In genomic region chr8:125012695-125013627, GRCm38 (mm10) we compare ENCODE assay signal across 8 mouse cellular contexts. TPM values are rescaled to one million over a fixed set of nuclear protein-coding genes. Genes with fewer than 3 reads are reported as not detected.
DNase-seq lines count a peak whose midpoint lies in the region; ATAC-seq and TF ChIP-seq lines count a peak whose summit lies in the region.

Gene Tsnax, plus strand, starts transcription at chr8:125012997.

- no peak for TF ChIP-seq CTCF in E14TG2a.4 (conservative IDR thresholded peaks at IDR 0.05; ENCODE audit: low read length)
- no peak for TF ChIP-seq CTCF in heart, postnatal 0 days (IDR thresholded peaks at IDR 0.05; ENCODE audit: low read depth)
- TF ChIP-seq CTCF in testis, adult 2 months (IDR thresholded peaks at IDR 0.05; ENCODE audit: control insufficient read depth, insufficient read depth, insufficient replicate concordance, low read depth, low read length) = no peak

- TF ChIP-seq POLR2A in testis, adult 2 months (IDR thresholded peaks at IDR 0.05; ENCODE audit: control insufficient read depth, low read depth, low read length) = peak; percentile 71

- H3K27ac ChIP-seq in forebrain, embryonic 12.5 days = peak within 1 kb of the TSS; percentile 85
- peak within 1 kb of the TSS; percentile 89 for H3K27ac ChIP-seq in heart, postnatal 0 days (ENCODE audit: low read depth)
- peak within 1 kb of the TSS; percentile 74 for H3K27ac ChIP-seq in liver, embryonic 16.5 days (ENCODE audit: low read length)
- peak within 1 kb of the TSS; percentile 88 for H3K27ac ChIP-seq in neural tube, embryonic 13.5 days (replicated peaks)
- H3K27ac ChIP-seq in testis, adult 2 months (ENCODE audit: control insufficient read depth, insufficient read depth, low read depth, low read length) = peak within 1 kb of the TSS; percentile 75

- H3K27me3 ChIP-seq in E14TG2a.4 (ENCODE audit: insufficient read depth, low read length) = peaks cover 20% of the 10 kb centered on the region
- peaks cover 16% of the 10 kb centered on the region for H3K27me3 ChIP-seq in forebrain, embryonic 12.5 days
- no peaks in the 10 kb centered on the region for H3K27me3 ChIP-seq in heart, postnatal 0 days (ENCODE audit: control insufficient read depth, insufficient read depth, low read length)
- H3K27me3 ChIP-seq in liver, embryonic 16.5 days (ENCODE audit: control insufficient read depth, insufficient read depth, low read depth, low read length) = no peaks in the 10 kb centered on the region
- no peaks in the 10 kb centered on the region for H3K27me3 ChIP-seq in neural tube, embryonic 13.5 days
- no peaks in the 10 kb centered on the region for H3K27me3 ChIP-seq in testis, adult 2 months (ENCODE audit: control insufficient read depth, insufficient read depth, low read length)

- peaks cover 13% of the 10 kb centered on the region for H3K9me3 ChIP-seq in E14TG2a.4 (ENCODE audit: low read length)
- no peaks in the 10 kb centered on the region for H3K9me3 ChIP-seq in forebrain, embryonic 12.5 days
- no peaks in the 10 kb centered on the region for H3K9me3 ChIP-seq in heart, postnatal 0 days (replicated peaks; ENCODE audit: control insufficient read depth, low read length)
- H3K9me3 ChIP-seq in liver, embryonic 16.5 days (replicated peaks; ENCODE audit: control insufficient read depth, low read length) = no peaks in the 10 kb centered on the region
- 0 out of 2 replicates have a peak, but pooled peaks cover 2% of the 10 kb centered on the region for H3K9me3 ChIP-seq in neural tube, embryonic 13.5 days

- peak; percentile 60; the same call in 1 of the 2 replicates for TF ChIP-seq EP300 in heart, postnatal 0 days (IDR thresholded peaks at IDR 0.05; ENCODE audit: low read depth)

- peak within 1 kb of the TSS; percentile 94 for H3K4me3 ChIP-seq in E14TG2a.4 (replicated peaks; ENCODE audit: low read length)
- peak within 1 kb of the TSS; percentile 98 for H3K4me3 ChIP-seq in forebrain, embryonic 12.5 days (replicated peaks)
- H3K4me3 ChIP-seq in heart, postnatal 0 days (ENCODE audit: low read depth, low read length) = peak within 1 kb of the TSS; percentile 92
- peak within 1 kb of the TSS; percentile 90 for H3K4me3 ChIP-seq in liver, embryonic 16.5 days (ENCODE audit: low read depth, low read length)
- peak within 1 kb of the TSS; percentile 94 for H3K4me3 ChIP-seq in neural tube, embryonic 13.5 days
- H3K4me3 ChIP-seq in testis, adult 2 months (ENCODE audit: control insufficient read depth, low read depth, low read length) = peak within 1 kb of the TSS; percentile 76

- peak within 1 kb of the TSS; percentile 92 for H3K9ac ChIP-seq in forebrain, embryonic 12.5 days
- H3K9ac ChIP-seq in heart, postnatal 0 days (replicated peaks; ENCODE audit: low read depth, low read length) = peak within 1 kb of the TSS; percentile 90
- peak within 1 kb of the TSS; percentile 88 for H3K9ac ChIP-seq in liver, embryonic 16.5 days (ENCODE audit: low read depth, low read length)
- H3K9ac ChIP-seq in neural tube, embryonic 13.5 days = peak within 1 kb of the TSS; percentile 96

- 3% methylated on average over 84 of the region's 84 CpGs for WGBS in forebrain, embryonic 12.5 days
- 3% methylated on average over 76 of the region's 84 CpGs for WGBS in heart, postnatal 0 days
- WGBS in liver, embryonic 16.5 days (ENCODE audit: insufficient replicate concordance) = 3% methylated on average over 69 of the region's 84 CpGs
- WGBS in neural tube, embryonic 13.5 days = 4% methylated on average over 75 of the region's 84 CpGs

- peak within 1 kb of the TSS; percentile 83 for H3K4me2 ChIP-seq in forebrain, embryonic 12.5 days
- peak within 1 kb of the TSS; percentile 91 for H3K4me2 ChIP-seq in heart, postnatal 0 days (ENCODE audit: low read depth, low read length)
- H3K4me2 ChIP-seq in liver, embryonic 16.5 days (ENCODE audit: low read depth, low read length) = peak within 1 kb of the TSS; percentile 68
- H3K4me2 ChIP-seq in neural tube, embryonic 13.5 days = peak within 1 kb of the TSS; percentile 73

- peak; percentile 99 for ATAC-seq in forebrain, embryonic 12.5 days (ENCODE audit: low FRiP score)
- peak; percentile 99 for ATAC-seq in heart, postnatal 0 days (ENCODE audit: insufficient read depth, low read depth)
- peak; percentile 98 for ATAC-seq in liver, embryonic 16.5 days (ENCODE audit: low read depth)
- peak; percentile 99 for ATAC-seq in neural tube, embryonic 13.5 days (ENCODE audit: low read depth)

- peaks cover 13% of the 10 kb centered on the region for H3K4me1 ChIP-seq in E14TG2a.4 (replicated peaks; ENCODE audit: low read depth, low read length)
- H3K4me1 ChIP-seq in forebrain, embryonic 12.5 days = peaks cover 11% of the 10 kb centered on the region
- no peaks in the 10 kb centered on the region for H3K4me1 ChIP-seq in heart, postnatal 0 days (ENCODE audit: control insufficient read depth, insufficient read depth)
- no peaks in the 10 kb centered on the region; the same call in 1 of the 2 replicates for H3K4me1 ChIP-seq in liver, embryonic 16.5 days (ENCODE audit: control insufficient read depth, low read depth, low read length)
- peaks cover 9% of the 10 kb centered on the region for H3K4me1 ChIP-seq in neural tube, embryonic 13.5 days (replicated peaks)
- no peaks in the 10 kb centered on the region for H3K4me1 ChIP-seq in testis, adult 2 months (ENCODE audit: control insufficient read depth, insufficient read depth, low read length)

- peak; percentile 74 for DNase-seq in c-Kit-positive CD71-positive TER-119-positive erythroid progenitor cells, embryonic 14.5 days (ENCODE audit: low spot score)
- DNase-seq in heart, postnatal 0 days (ENCODE audit: low spot score) = peak; percentile 93
- DNase-seq in kidney, postnatal 4 days = peak; percentile 92 to 97

- peaks cover 14% of the 10 kb centered on the region for H3K36me3 ChIP-seq in E14TG2a.4 (ENCODE audit: insufficient read depth, low read length)
- H3K36me3 ChIP-seq in forebrain, embryonic 12.5 days (replicated peaks) = peaks cover 33% of the 10 kb centered on the region
- peaks cover 19% of the 10 kb centered on the region for H3K36me3 ChIP-seq in heart, postnatal 0 days (replicated peaks; ENCODE audit: control insufficient read depth, insufficient read depth, low read length)
- H3K36me3 ChIP-seq in liver, embryonic 16.5 days (ENCODE audit: control insufficient read depth, insufficient read depth) = peaks cover 8% of the 10 kb centered on the region
- peaks cover 33% of the 10 kb centered on the region for H3K36me3 ChIP-seq in neural tube, embryonic 13.5 days
- no peaks in the 10 kb centered on the region for H3K36me3 ChIP-seq in testis, adult 2 months (ENCODE audit: control insufficient read depth, insufficient read depth, low read length)

RNA-seq across cellular contexts. Expression of gene Tsnax, which starts in this region (rescaled TPM):
- 122 and 134 TPM in 2 replicates for polyA plus RNA-seq in forebrain, embryonic 12.5 days (2016; fragmentation: Nextera tagmentation; extraction: Ambion mirVana)
- total RNA-seq in heart, postnatal 0 days (2014; rRNA removed; ENCODE audit: low replicate concordance) = 35.7 and 48.3 TPM in 2 replicates
- 71.5 and 76.6 TPM in 2 replicates for polyA plus RNA-seq in heart, postnatal 0 days (2015; fragmentation: Nextera tagmentation; extraction: Ambion mirVana)
- 34.2 and 35.1 TPM in 2 replicates for polyA plus RNA-seq in liver, embryonic 16.5 days (2015; fragmentation: Nextera tagmentation; extraction: Ambion mirVana)
- 159 and 168 TPM in 2 replicates for polyA plus RNA-seq in neural tube, embryonic 13.5 days (2015; fragmentation: Nextera tagmentation; extraction: Ambion mirVana)
- 32.2 and 41.8 TPM in 2 replicates for polyA plus RNA-seq in testis, adult 2 months (2012; rRNA removed)

Comparison
In these comparisons a context has a peak if more than half of its experiments do, and no peak if none do; other contexts are left out.
1. Peak in every context shown above with its lines: DNase-seq, ATAC-seq, H3K4me3 ChIP-seq and H3K27ac ChIP-seq.